Mouse (Mus musculus): Measurements from ENCODE around the gene Psmc3.

GRCm38 (mm10) chr2:91062779-91063606 is 9.2 kb downstream of the Psmc3 start:
- TF ChIP-seq CTCF (IDR thresholded peaks at IDR 0.05; ENCODE audit: control insufficient read depth, insufficient read depth, insufficient replicate concordance, low read depth, low read length) = no peak
- TF ChIP-seq POLR2A (IDR thresholded peaks at IDR 0.05; ENCODE audit: control insufficient read depth, low read depth, low read length) = no peak

All from testis, adult 2 months (tissue).